Mouse (Mus musculus): Measurements from ENCODE around the gene Ndufb3. TPM values are rescaled to one million over a fixed set of nuclear protein-coding genes. Genes with fewer than 3 reads are reported as not detected.
"Not testable (repeated sequence)": the region's sequence is repeated elsewhere in the genome, so short reads cannot be mapped to it uniquely, and the experiment has no call there.

Gene Ndufb3
- 60.2 TPM in 2 replicates for polyA plus RNA-seq (2012; rRNA removed)

DNA sequence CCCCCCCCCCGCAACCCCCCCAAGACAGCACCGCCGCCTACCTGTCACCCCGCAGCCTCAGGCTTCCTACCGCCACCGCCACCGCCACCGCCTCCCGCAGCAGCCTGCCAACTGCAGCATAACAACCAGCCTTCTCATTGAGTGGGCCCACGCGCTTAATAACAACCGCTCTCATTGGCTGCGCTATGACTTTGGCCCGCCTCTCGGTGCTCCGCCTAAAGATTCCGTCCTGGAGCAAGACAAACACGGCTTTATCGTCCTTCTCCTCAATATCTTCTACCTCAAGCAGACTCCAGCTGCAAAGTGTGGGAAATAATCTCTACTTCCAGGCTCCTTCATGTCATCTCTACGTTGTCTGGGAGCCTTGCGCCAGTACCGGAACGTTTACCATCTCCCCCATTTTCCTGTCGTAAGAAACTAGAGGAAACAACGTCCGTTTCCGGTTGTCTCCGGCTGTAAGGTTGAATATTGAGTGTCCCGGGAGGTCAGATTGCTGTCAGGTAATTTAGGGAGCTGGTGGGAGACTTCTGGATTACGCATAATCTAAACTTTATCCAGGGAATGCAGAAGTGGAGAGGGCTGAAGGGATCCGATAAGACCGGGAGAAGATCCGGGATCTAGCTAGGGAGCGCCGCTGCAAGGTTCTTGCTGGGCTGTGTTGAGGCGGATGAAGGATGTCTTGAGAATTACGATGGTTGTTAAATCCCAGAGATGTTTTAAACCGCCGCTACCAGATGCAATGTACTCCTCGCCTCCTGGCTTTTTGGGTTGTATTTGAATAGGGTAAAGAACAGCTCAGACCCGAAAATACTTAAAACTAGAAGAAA is at the start of gene Ndufb3, which contains the start of gene Fam126b:
Gene Ndufb3 (plus strand): TSS at position 214 of the 827 bp plus-strand sequence.
Gene Fam126b (minus strand): TSS at position 153 of the 827 bp plus-strand sequence.
- under 1% methylated on average over 41 of the region's 41 CpGs for WGBS
- peak; percentile 75 for DNase-seq (ENCODE audit: low read depth, low spot score)

DNA sequence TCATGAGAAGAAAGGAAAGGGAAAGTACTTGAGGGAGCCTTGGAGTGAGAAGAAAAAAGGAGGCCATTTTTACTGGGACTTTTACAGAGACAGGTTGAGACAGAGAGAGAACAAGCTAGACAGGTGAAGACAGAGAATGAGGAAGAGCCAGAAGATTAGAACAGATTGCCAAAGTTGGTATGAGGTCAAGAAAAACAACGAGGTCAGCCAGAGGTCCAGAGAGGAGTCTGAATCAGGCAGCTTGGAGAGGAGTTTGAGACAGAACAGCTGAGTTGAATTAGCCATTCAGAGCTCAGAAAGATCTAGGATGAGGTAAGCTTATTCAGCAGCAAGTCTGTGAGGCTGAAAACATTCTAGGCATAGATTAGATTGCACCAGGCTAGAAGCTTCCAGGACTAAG is 44.8 kb upstream of the Ndufb3 start:
- no peak for DNase-seq (ENCODE audit: low read depth, low spot score)
- WGBS = 81% methylated on average over 1 of the region's 1 CpGs

DNA sequence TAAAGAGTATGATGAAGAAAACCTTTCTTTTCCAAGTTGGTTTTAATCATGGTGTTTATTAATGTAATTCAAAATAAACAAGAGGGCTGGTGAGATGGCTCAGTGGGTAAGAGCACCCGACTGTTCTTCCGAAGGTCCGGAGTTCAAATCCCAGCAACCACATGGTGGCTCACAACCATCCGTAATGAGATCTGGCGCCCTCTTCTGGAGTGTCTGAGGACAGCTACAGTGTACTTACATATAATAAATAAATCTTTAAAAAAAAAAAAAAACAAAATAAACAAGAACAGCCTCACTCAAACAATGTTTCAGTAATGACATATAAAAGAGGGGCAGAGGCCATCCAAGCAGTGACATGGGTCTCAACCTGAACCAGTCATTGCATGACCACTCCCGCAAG is 25.8 kb upstream of the Ndufb3 start:
- 93% methylated on average over 6 of the region's 6 CpGs for WGBS
- DNase-seq (ENCODE audit: low read depth, low spot score) = not testable (repeated sequence)

DNA sequence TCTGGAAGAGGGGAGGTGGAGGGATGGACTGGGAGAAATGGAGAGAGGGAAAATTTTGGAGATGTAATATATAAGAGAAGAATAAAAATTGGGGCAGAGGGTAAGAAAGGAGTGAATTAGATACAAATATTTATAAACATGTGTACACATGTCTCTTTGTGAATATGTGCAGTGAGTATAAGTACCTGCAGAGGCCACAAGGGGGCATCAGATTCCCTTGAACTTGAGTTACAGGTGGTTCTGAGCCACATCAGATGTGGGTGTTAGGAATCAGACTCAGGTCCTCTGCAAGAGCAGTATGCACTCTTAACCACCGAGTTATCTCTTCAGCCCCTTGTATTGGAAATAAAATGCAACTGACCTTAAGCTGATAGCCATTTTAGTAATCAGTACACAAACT is 23.7 kb upstream of the Ndufb3 start:
- no peak for DNase-seq (ENCODE audit: low read depth, low spot score)
- WGBS = 86% methylated on average over 1 of the region's 1 CpGs

DNA sequence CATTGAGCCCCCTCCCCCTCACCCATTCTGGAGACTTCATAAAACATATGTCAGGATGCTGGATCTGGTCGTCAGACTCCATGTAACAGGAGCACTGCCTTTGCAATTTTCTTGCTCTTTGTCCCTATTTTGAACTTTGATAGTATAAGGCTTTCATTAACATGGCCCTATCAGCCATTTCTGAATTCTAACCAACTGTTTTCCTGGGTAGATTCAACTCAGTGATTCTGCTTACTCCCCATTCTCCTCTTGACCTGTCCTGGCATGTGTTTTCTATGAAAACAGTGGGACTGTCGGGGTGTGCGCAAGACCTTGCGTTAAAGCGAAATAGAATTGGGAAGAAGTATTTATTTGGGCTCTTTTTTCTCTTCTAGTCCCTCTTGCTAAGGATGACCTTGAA is 21.2 kb upstream of the Ndufb3 start:
- no peak for DNase-seq (ENCODE audit: low read depth, low spot score)
- WGBS = 93% methylated on average over 5 of the region's 5 CpGs

DNA sequence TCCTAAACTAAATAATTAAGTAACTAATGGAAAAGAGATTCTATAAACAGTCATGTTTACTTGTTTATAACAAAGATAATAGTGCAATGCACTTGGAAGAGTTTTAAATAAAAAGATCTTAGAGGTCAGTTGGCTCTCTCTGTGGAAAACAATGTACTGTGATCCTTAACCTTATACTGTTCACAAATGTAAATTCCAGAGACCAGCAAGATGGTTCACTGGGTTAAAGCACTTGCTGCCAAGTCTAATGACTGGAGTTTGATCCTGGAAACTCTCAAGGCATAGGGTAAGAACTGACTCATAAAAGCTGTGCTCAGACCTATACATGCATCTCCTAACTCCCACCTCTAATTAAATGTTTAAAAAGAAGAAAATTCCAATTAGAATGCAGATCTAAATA is 19.6 kb upstream of the Ndufb3 start:
- DNase-seq (ENCODE audit: low read depth, low spot score) = no peak

DNA sequence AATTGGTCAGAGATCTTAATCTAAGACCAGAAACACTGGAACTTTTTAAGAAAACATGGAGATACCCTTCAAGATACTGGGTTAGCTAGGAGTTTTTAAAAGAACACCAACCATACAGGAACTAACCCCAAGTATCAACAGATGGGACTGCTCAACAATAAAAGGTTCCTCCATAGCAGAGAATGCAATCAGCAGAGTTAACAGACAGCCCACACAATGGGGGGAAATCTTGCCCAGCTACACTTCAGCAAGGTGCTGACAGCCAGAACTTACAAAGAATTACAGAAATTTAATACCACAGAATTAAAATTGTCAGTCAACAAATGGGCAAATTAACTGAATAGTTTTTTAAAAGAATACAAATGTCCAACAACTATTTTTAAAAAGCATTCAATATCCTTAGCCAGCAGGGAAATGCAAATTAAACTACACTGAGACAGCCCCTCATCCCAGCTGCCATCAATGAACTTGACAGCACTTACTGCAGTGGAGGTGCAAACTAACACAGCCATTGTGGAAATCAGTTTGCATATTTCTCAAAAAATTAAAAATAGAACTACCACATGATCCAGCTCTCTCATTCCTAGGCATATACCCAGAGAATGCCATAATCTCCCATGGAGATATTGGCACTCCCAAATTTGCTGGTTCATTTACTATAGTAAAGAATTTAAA is 17.6 kb upstream of the Ndufb3 start:
- no peak for DNase-seq (ENCODE audit: low read depth, low spot score)

DNA sequence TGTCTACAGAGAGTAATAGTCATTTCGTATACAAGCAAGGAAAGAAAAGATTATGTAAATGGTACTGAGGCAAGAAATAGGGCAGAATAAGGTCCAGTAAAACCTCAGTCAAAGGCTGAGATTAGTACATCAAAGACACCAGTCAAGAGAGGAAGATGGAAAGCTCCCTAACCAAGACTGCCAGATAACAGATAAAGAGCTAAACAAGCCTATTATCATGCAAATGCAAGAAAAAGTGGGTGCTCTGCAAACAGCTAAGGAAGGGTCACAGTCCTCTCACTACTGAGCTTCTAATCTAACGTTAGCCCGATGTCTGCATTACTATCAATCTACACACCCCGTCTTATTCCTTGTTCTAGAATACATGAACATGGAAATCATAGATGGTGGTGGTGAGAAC is 15.7 kb upstream of the Ndufb3 start:
- no peak for DNase-seq (ENCODE audit: low read depth, low spot score)
- WGBS = 70% methylated on average over 4 of the region's 4 CpGs

DNA sequence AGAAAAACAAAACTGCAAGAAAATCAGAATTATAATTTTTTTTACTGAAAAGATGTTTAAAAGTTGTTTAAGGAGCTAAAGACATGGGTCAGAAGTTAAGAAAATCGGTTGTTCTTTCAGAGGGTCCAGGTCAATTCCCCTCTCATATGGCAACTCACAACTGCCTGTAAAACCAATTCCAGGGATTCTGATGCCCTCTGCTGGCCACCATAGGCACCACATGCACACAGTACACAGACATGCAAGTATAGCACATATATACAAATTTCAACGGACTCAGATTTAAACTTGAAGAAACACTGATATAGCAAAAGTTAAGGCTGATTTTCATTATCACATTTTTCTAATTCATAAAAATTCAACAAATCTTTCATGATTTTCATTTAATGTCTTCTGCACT is 7.0 kb upstream of the Ndufb3 start:
- no peak for DNase-seq (ENCODE audit: low read depth, low spot score)
- 89% methylated on average over 2 of the region's 2 CpGs for WGBS

DNA sequence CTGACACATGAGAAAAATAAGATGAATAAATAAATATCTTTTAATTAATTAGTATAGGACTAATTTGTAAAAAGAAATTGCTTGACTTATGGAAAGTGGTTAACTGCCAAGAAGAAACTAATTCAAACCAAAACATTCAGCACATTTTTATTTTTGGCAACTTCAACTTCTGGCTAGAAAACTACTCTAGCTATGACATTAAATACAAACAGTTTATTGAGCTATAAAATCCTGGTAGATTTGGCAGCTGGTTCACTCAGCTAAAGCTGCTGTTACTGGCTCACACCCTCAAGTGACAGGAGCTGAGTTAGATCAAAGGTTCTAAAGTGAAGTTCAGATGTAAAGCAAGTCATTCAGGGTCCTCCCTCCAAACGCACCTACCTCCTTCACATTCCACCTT is 3.6 kb upstream of the Ndufb3 start:
- no peak for DNase-seq (ENCODE audit: low read depth, low spot score)
- WGBS = 8% methylated on average over 1 of the region's 1 CpGs

DNA sequence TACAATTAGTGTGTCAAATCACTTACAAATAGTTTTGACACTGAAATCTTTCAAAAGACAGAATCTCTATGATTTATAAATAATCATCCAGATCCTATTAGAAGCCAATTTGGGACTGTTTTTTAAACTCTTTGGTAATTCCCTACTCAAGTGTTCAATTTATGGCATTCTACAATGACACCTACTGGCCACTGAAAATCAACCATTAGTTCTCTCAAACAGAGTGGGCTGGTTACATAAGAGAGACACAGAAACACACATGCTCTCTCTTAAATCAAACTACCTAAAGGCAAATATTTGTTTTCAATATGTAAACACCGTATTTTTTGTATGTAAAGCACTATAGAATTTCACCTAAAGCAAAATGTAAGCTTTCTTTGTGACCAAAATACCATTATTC is 1.9 kb upstream of the Ndufb3 start:
- no peak for DNase-seq (ENCODE audit: low read depth, low spot score)
- WGBS = 38% methylated on average over 1 of the region's 1 CpGs

DNA sequence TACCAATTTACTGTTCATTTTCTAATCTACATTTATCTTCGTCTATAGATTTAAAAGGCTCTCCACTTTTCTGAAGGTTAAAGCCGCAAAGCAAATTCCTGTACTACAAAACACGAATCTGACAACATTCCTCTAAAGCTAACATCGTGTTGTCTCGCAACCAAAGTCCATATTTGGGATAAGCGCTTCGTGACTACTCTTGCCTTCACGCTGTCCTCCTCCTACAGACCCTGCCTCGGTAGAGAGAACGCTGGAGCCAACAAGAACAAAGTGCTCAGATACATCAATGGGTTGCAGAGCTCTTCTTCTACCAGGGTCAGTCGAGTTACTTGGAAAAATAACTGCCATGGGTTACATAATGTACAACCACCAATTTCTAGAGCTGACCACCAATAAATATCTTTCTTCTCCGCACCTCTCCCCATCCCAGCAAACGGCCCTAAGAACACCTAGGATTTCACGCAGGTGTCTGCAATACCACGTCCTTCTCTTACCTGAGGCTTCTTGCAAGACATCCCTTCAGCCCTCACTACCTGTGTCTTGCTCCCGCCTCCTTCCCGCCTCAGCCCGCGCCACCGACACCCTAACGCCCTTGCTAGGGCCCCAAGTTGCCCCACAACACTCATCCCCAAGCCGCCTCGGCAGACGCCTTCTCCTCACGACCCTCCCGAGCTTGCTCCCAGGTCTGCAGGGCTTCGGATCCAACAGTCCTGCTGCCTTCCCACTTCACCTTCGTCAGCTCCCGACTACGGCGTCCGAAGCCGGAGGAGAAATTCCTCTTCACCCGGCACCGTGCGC is 612 bp upstream of the Ndufb3 start:
- WGBS = 2% methylated on average over 36 of the region's 36 CpGs
- no peak for DNase-seq (ENCODE audit: low read depth, low spot score)

DNA sequence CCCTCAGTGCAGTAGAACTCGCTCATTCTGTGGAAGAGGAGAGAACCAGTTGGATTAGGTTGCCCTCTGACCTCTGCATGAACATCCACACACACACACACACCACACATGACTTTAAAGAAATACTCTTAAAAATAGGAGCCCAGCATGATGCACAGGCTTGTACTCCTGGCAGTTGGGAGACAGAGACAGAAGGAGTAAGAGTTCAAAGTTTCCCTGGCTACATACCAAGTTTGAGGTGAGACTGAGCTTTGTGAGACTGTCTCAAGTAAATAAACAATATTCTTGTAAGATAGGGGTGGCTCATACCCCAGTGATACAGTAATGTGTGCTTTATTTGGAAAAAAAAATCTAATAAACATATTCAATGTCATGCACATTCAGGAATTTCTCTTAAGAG is 1.3 kb downstream of the Ndufb3 start:
- WGBS = 60% methylated on average over 1 of the region's 1 CpGs
- no peak for DNase-seq (ENCODE audit: low read depth, low spot score)

DNA sequence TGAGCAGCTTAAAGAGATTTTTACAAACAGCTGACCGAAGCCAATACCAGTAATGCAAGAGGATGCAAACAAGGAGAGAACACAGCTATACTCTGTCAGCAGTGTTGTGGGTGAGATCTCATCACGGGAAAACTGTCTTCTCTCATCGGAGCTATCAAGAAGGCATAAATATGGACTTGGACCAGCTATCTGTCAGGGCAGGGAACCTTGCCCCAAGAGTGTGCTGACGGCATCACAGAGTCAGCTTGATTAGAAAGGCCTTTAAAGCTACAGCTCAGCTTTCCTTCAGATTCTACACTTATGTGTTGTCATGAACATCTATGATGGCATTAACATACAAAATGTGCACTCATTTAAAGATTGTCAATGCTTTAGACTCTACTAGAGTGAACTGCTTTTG is 16.5 kb downstream of the Ndufb3 start:
- DNase-seq (ENCODE audit: low read depth, low spot score) = no peak
- WGBS = 82% methylated on average over 4 of the region's 4 CpGs

DNA sequence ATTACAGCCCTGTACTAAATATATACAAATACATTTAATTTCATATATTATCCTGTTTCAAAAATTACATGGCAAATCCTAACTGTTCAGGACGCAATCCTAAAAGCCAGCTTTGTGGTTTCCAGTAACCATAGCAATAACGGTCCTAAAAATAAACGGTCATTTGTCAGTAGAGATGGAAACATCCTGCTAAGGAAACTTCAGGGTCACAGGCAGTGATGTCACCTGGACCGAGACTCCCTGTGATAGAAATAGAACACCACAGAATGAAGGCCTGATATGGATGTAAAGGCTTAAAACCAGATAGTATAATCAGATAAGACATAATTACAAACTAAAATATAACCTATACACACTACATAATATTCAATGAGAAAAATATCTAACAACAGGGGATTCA is 17.6 kb downstream of the Ndufb3 start:
- DNase-seq (ENCODE audit: low read depth, low spot score) = no peak
- WGBS = 58% methylated on average over 4 of the region's 4 CpGs

DNA sequence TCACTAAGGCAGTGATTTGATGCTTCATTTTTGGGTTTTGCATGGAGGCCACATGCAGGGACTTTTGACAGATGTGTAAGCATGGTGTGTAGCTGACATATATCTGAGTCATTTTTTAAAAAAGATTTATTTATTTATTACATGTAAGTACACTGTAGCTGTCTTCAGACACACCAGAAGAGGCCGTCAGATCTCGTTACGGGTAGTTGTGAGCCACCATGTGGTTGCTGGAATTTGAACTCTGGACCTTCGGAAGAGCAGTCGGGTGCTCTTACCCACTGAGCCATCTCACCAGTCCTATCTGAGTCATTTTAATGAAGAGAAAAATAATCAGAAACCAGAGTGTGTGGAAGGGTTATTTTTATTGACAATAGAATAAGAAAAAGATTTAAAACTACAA is 23.4 kb downstream of the Ndufb3 start:
- DNase-seq (ENCODE audit: low read depth, low spot score) = not testable (repeated sequence)
- WGBS = 86% methylated on average over 5 of the region's 5 CpGs

DNA sequence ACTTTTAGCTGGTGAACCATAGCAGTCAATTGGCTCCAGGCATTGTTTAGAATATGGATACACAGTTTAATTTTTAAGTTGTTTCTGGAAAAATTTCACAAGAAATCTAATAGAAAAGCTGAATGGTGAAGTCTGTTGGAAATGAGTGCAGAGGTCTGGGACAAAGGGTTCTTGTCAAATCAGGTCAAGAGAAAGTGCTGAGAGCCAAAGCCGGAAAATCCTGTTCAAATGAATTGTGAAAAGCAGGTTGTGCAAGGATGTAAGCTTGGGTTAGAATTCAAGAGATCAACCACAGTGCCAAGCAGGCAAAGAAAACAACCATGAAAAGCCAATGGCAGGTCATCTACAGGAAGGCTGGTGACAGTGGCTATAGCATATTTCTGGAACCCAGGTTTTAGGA is 24.0 kb downstream of the Ndufb3 start:
- WGBS = 67% methylated on average over 1 of the region's 1 CpGs
- DNase-seq (ENCODE audit: low read depth, low spot score) = no peak

DNA sequence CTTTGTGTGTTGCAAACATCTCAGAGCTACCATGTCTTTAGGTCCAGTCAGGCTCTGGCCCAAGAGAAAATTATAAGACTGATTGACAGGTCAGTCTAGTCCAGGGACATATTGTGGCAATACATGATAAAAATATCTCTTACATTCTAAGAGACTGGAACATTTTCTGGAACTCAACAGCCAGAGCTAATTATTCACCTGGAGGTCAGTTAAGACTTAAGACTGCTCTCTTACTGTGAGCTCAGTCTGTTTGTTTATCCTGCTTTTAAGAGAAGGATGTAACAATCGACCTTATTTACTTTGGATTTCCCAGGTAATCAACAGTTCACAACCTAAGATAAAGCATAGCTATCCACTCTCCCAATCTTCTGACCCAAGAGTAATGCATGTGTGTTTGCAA is 24.4 kb downstream of the Ndufb3 start:
- DNase-seq (ENCODE audit: low read depth, low spot score) = no peak
- WGBS = 8% methylated on average over 1 of the region's 1 CpGs

DNA sequence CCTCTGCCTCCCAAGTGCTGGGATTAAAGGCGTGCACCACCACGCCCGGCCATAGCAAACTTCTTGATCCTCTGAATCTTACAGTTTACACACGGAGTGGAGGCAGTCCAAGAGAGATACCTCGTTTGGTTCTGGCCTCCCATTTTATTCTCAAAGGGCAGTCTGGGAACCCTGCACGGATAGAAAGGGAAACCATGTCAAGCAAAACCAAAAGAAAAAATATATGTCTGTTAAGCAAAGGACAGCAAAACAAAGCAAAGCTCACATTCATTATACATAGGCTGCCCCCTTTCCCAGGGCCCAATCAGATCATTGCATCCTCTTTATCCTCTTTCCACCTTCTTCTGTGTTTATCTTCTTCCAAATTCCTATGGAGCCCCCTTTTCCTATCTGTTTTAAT is 27.6 kb downstream of the Ndufb3 start:
- 53% methylated on average over 6 of the region's 6 CpGs for WGBS
- DNase-seq (ENCODE audit: low read depth, low spot score) = peak; percentile 11

DNA sequence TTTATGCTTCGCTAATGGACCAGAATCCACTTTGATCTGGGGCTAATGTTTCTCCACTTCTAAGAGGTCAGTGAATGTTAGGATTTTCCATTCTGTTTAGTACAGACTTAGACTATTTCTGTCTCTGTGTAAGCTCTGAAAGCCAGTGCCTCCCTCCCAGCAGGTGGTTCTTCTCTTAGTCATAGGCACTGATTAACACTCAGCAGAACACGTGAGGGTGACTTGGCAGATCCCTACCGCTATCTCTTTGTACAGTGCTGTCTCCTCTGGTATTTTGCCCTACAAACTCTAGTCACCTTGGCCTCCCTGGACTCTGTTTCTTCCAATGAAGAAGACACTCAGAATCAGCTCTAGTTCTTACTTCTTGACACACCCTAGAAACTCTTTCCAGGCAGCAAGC is 28.2 kb downstream of the Ndufb3 start:
- 53% methylated on average over 3 of the region's 3 CpGs for WGBS

DNA sequence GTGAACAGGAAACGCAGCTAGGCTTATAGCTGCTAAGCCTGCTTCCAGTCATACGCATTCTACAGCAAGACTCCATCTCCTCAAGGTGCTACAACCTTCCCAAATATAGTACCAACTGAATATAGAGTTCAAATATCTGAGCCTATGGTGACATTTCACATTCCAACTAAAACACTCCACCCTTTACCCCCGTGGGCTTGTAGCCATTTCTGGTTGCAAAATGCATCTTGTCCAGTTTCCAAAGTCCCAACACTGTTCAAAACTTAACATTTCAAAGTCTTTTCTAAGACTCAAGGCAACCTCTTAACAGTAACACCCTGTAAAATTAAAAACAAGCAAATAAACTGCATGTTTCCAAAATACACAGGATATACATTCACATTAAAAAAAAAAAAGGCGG is 29.0 kb downstream of the Ndufb3 start:
- no peak for DNase-seq (ENCODE audit: low read depth, low spot score)

More for the DNA sequence above, 28.2 kb downstream of the Ndufb3 start:
- DNase-seq (ENCODE audit: low read depth, low spot score) = no peak

More for the DNA sequence above, 29.0 kb downstream of the Ndufb3 start:
- WGBS = 89% methylated on average over 4 of the region's 4 CpGs
